8 mouse cellular contexts compared by ENCODE assay signal in the genomic region with DNA sequence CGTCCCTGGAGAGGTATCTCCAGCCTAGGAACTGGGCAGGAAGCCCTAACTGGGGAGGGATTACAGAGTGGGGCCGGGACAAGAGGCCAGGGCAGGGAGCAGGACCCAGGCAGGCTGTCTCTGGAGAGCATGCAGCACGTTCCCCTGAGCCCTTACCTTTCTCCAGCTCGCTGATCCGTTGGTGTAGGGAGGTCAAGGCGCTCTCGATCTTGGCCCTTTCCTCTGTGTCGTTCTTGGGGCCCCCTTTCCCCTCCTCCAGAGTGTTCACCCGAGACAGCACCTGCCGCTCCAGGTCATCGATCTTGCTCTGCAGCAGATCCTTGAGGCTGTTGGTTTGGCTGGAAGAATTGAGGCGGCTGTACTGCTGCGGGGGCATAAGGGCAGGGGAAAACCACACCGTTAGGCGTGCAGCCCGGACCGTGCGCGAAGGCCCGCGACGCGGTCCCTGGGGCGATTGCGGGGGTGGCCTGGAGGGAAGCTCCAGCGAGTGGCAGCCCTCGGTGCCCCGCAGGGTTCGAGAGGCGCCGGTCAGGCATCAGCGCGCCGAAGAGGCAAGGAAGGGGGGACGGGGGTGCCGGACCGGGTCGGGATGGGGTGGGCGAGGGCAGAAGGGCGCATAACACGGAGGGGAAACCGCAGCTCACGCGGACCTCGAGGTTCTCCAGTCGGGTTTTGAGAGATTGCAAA. TPM values are rescaled to one million over a fixed set of nuclear protein-coding genes. Genes with fewer than 3 reads are reported as not detected.
A peak's percentile ranks its signal among the peaks of the same experiment; 100 is the strongest.
DNase-seq lines count a peak whose midpoint lies in the region; ATAC-seq and TF ChIP-seq lines count a peak whose summit lies in the region.

No protein-coding gene starts in this region.

- no peaks in the 10 kb centered on the region for H3K36me3 ChIP-seq in hindbrain, embryonic 11.5 days (ENCODE audit: control insufficient read depth, insufficient read depth, low read length)
- no peaks in the 10 kb centered on the region for H3K36me3 ChIP-seq in midbrain, embryonic 15.5 days (replicated peaks)

- H3K9me3 ChIP-seq in hindbrain, embryonic 11.5 days (ENCODE audit: control insufficient read depth, low read length) = no peaks in the 10 kb centered on the region
- H3K9me3 ChIP-seq in midbrain, embryonic 15.5 days = no peaks in the 10 kb centered on the region

- H3K4me2 ChIP-seq in hindbrain, embryonic 11.5 days (replicated peaks; ENCODE audit: low read depth, low read length) = peak overlapping the region; percentile 98
- H3K4me2 ChIP-seq in midbrain, embryonic 15.5 days = peak overlapping the region; percentile 98

- peak; percentile 42 for DNase-seq in gastrocnemius, adult 18-20 months (ENCODE audit: low spot score)
- DNase-seq in gastrocnemius, adult 8-10 months (ENCODE audit: low spot score in 2 of 2) = no peak
- peak; percentile 52 for DNase-seq in MN1 (ENCODE audit: low spot score)
- DNase-seq in hindbrain, embryonic 11.5 days (ENCODE audit: low spot score) = peak; percentile 51
- DNase-seq in layer of hippocampus, postnatal 10 days (ENCODE audit: low spot score in 2 of 2) = no peak
- no peak for DNase-seq in left cerebral cortex, adult 11 months (ENCODE audit: low spot score)

- H3K4me3 ChIP-seq in embryonic fibroblast, embryonic 13.5 days (ENCODE audit: insufficient read depth, low read length) = peak overlapping the region; percentile 16; the same call in 1 of the 2 replicates
- peak overlapping the region; percentile 66 for H3K4me3 ChIP-seq in hindbrain, embryonic 11.5 days (ENCODE audit: low read depth, low read length)
- H3K4me3 ChIP-seq in midbrain, embryonic 15.5 days = peak overlapping the region; percentile 76

- H3K27ac ChIP-seq in embryonic fibroblast, embryonic 13.5 days (ENCODE audit: insufficient read depth, low read length) = no peak overlapping the region
- H3K27ac ChIP-seq in hindbrain, embryonic 11.5 days (ENCODE audit: low read depth, low read length) = peak overlapping the region; percentile 30; the same call in 1 of the 2 replicates
- H3K27ac ChIP-seq in midbrain, embryonic 15.5 days = no peak overlapping the region

- peak overlapping the region; percentile 79 for H3K9ac ChIP-seq in hindbrain, embryonic 11.5 days (ENCODE audit: low read depth, low read length)
- H3K9ac ChIP-seq in midbrain, embryonic 15.5 days = peak overlapping the region; percentile 65

- 0 out of 2 replicates have a peak, but pooled peaks have one; percentile 2 for ATAC-seq in hindbrain, embryonic 11.5 days (ENCODE audit: low FRiP score)
- ATAC-seq in midbrain, embryonic 15.5 days (replicated peaks) = no peak

- no peak for TF ChIP-seq CTCF in embryonic fibroblast, embryonic 13.5 days (IDR thresholded peaks at IDR 0.05; ENCODE audit: borderline replicate concordance, insufficient read depth, low read length)

- peaks cover 2% of the 10 kb centered on the region; the same call in 1 of the 2 replicates for H3K4me1 ChIP-seq in embryonic fibroblast, embryonic 13.5 days (ENCODE audit: control insufficient read depth, insufficient read depth, low read length)
- peaks cover 33% of the 10 kb centered on the region for H3K4me1 ChIP-seq in hindbrain, embryonic 11.5 days (replicated peaks; ENCODE audit: control insufficient read depth, insufficient read depth, low read length)
- H3K4me1 ChIP-seq in midbrain, embryonic 15.5 days = peaks cover 63% of the 10 kb centered on the region

- H3K27me3 ChIP-seq in hindbrain, embryonic 11.5 days (ENCODE audit: control insufficient read depth, insufficient read depth, low read length) = peaks cover 70% of the 10 kb centered on the region
- H3K27me3 ChIP-seq in midbrain, embryonic 15.5 days (replicated peaks) = peaks cover 28% of the 10 kb centered on the region

- no peak for TF ChIP-seq POLR2A in embryonic fibroblast, embryonic 13.5 days (IDR thresholded peaks at IDR 0.05; ENCODE audit: low read depth, low read length)

- WGBS in hindbrain, embryonic 11.5 days = under 1% methylated on average over 42 of the region's 46 CpGs
- WGBS in midbrain, embryonic 15.5 days = under 1% methylated on average over 46 of the region's 46 CpGs

RNA-seq across cellular contexts. Expression of a gene that starts 0.9 kb away (rescaled TPM):
- total RNA-seq in gastrocnemius, adult 18-20 months (2021) = under 1 TPM; 0.05 TPM
- total RNA-seq in gastrocnemius, adult 8-10 months (2022) = under 1 TPM in 1 of 4 experiments, not detected in 3; 0.07 TPM
- polyA plus RNA-seq in embryonic fibroblast, embryonic 13.5 days (2011; ENCODE audit: insufficient read length, low read depth, missing spikeins) = 1.2 and 3.3 TPM in 2 replicates
- polyA plus RNA-seq in hindbrain, embryonic 11.5 days (2014; fragmentation: Nextera tagmentation; extraction: Ambion mirVana) = 8.7 and 11.2 TPM in 2 replicates
- 13.6 and 13.7 TPM in 2 replicates for polyA plus RNA-seq in midbrain, embryonic 15.5 days (2015; fragmentation: Nextera tagmentation; extraction: Ambion mirVana)
- total RNA-seq in layer of hippocampus, postnatal 10 days (2021) = 100 to 1,000 TPM; 146 to 173 TPM

RNA-seq across cellular contexts. Expression of a gene that starts 55.5 kb away (rescaled TPM):
- total RNA-seq in gastrocnemius, adult 18-20 months (2021) = 1 to 10 TPM; 4.4 to 5.7 TPM
- 1 to 10 TPM; 3.8 to 4.9 (median 4.5) TPM for total RNA-seq in gastrocnemius, adult 8-10 months (2022)
- polyA plus RNA-seq in embryonic fibroblast, embryonic 13.5 days (2011; ENCODE audit: insufficient read length, low read depth, missing spikeins) = 9.7 and 15.2 TPM in 2 replicates
- 13.6 and 14.8 TPM in 2 replicates for polyA plus RNA-seq in hindbrain, embryonic 11.5 days (2014; fragmentation: Nextera tagmentation; extraction: Ambion mirVana)
- polyA plus RNA-seq in midbrain, embryonic 15.5 days (2015; fragmentation: Nextera tagmentation; extraction: Ambion mirVana) = 20.7 and 22.2 TPM in 2 replicates
- 10 to 100 TPM; 24.8 to 29.6 TPM for total RNA-seq in layer of hippocampus, postnatal 10 days (2021)

RNA-seq across cellular contexts. Expression of a gene that starts 56.1 kb away (rescaled TPM):
- total RNA-seq in gastrocnemius, adult 18-20 months (2021) = 10 to 100 TPM; 23.3 to 28.1 TPM
- total RNA-seq in gastrocnemius, adult 8-10 months (2022) = 10 to 100 TPM; 25.2 to 28.5 (median 26.6) TPM
- 31.7 TPM in 2 replicates for polyA plus RNA-seq in embryonic fibroblast, embryonic 13.5 days (2011; ENCODE audit: insufficient read length, low read depth, missing spikeins)
- 10.4 and 12.4 TPM in 2 replicates for polyA plus RNA-seq in hindbrain, embryonic 11.5 days (2014; fragmentation: Nextera tagmentation; extraction: Ambion mirVana)
- 13.1 and 14.6 TPM in 2 replicates for polyA plus RNA-seq in midbrain, embryonic 15.5 days (2015; fragmentation: Nextera tagmentation; extraction: Ambion mirVana)
- total RNA-seq in layer of hippocampus, postnatal 10 days (2021) = 10 to 100 TPM; 50.2 to 61.3 TPM

Comparison
In these comparisons a context has a peak if more than half of its experiments do, and no peak if none do; other contexts are left out.
1. DNase-seq: peak in gastrocnemius, adult 18-20 months (single experiment), MN1 (single experiment) and hindbrain, embryonic 11.5 days (single experiment); none in gastrocnemius, adult 8-10 months (0 of 2), layer of hippocampus, postnatal 10 days (0 of 2) and left cerebral cortex, adult 11 months (single experiment).
2. H3K4me3 ChIP-seq: peak in every context shown above with its lines; median percentile 76 in midbrain, embryonic 15.5 days; 66 in hindbrain, embryonic 11.5 days; 16 in embryonic fibroblast, embryonic 13.5 days.
3. RNA of a gene that starts 0.9 kb away (total RNA-seq): 146 to 173 TPM in layer of hippocampus, postnatal 10 days; 0.05 TPM in gastrocnemius, adult 18-20 months and 0.07 TPM in gastrocnemius, adult 8-10 months; every median in the first group is over 100 times any median in the second.